Mouse (Mus musculus): Measurements from ENCODE around the gene Gm11437. TPM values are rescaled to one million over a fixed set of nuclear protein-coding genes. Genes with fewer than 3 reads are reported as not detected.

Gm11437 gene
- polyA plus RNA-seq, 1 experiment from 2014 or later: not detected

DNA sequence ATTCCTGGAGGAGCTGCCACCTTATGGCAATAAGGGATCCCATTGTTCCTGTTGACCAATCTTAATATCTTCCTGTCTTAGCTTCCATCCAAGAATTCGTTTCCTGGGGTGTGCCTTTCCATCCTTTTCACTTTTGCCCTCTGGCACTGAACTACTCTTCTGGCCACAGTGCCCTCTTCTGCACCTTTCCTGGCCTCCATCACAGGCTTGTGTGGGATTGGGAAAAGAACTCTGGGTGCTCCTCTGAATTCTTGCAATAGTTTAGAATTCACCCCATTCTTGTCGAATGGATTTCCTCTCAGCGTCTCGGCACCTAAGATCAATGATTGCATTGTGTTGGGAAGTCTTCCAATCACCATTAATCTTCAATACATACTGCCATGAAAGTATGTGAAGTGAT lies 11.3 kb upstream of the Gm11437 start:
- Histone ChIP-seq H3K27ac (no peak overlapping the region), H3K4me2 (replicated peaks) (peak overlapping the region; percentile 87), H3K27me3 (replicated peaks) (no peaks in the 10 kb centered on the region), H3K9ac (no peak overlapping the region), H3K36me3 (no peaks in the 10 kb centered on the region), H3K4me3 (no peak overlapping the region), H3K4me1 (peaks cover 18% of the 10 kb centered on the region), H3K9me3 (no peaks in the 10 kb centered on the region)
- no peak for ATAC-seq (ENCODE audit: low FRiP score, low read depth)
- 30% methylated on average over 4 of the region's 4 CpGs for WGBS

DNA sequence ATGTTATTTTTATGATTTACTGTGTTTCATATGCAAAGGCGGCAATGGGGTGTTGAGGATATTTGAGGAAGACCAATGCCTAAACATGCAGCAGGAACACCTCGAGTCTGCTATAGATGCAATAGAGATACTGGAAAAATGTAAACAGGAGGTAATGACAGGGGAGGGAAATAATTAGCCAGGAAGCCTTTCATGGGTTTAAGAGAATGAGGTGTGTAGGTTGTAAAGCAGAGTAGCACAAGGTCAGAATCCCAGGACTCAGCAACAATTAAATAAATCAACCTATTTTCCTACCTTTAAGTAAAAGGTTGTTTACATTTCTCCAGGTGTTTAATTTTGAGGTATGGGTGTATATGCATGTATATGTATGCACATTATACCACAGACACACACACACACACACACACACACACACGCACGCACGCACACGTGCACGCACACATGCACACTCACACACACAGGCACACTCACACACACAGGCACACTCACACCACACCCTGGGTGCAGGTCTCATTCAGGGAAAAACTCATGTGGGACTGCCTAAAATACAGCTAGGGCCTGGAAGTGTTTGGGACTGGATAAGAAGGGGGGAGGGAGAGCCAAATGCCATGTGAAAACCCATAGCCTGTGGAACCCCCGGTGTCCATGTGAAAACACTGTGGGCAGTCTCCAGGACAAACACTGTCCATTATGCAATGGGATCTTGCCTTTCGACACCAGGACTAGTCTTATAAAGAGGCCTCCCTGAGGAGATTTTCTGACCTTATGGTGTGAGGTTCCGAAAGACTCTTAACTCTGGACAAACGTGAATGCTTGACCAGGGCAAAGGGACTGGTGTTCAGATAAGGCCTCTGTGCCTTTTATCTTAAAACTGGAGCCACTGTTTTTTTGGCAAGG lies 5.5 kb upstream of the Gm11437 start:
- no peak for ATAC-seq (ENCODE audit: low FRiP score, low read depth)
- WGBS: 76% methylated on average over 11 of the region's 11 CpGs
- H3K4me3 ChIP-seq: no peak overlapping the region
- no peak overlapping the region for H3K4me2 ChIP-seq (replicated peaks)
- H3K4me1 ChIP-seq: no peaks in the 10 kb centered on the region
- H3K9me3 ChIP-seq: no peaks in the 10 kb centered on the region
- H3K27me3 ChIP-seq (replicated peaks): no peaks in the 10 kb centered on the region; the same call in 1 of the 2 replicates
- no peak overlapping the region for H3K9ac ChIP-seq
- no peaks in the 10 kb centered on the region for H3K36me3 ChIP-seq
- no peak overlapping the region for H3K27ac ChIP-seq

DNA sequence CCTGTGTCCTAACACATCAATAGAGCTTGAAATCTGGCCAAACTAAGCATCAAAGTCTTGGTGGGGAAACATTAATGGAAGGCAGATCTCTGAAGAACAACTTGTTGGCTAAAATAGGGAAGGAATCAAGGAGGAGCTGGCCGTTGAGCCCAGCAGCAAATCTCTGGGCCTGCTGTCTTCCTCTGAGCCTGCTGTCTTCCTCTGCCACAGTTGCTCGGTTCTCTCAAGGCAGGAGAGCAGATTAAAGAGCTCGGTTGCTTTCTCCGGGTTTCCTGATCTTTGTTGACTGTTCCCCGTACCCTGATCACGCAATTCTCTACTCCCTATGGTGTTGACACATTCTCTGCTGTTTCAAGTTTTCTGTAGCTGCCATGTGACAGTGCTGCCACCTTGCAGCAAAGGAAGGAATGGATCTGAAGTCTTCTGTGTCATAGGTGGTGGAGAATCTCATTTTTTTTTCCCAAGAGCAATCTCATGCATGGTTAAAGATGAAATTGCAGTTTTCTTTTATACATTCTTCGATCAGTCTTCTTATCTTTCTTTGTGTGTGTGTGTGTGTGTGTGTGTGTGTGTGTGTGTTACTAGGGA lies 1.5 kb upstream of the Gm11437 start:
- Histone ChIP-seq H3K36me3 (no peaks in the 10 kb centered on the region), H3K27me3 (replicated peaks) (no peaks in the 10 kb centered on the region; the same call in 1 of the 2 replicates), H3K4me2 (replicated peaks) (no peak overlapping the region), H3K4me3 (no peak overlapping the region), H3K4me1 (no peaks in the 10 kb centered on the region), H3K9ac (no peak overlapping the region), H3K27ac (no peak overlapping the region), H3K9me3 (no peaks in the 10 kb centered on the region)
- WGBS: 37% methylated on average over 7 of the region's 7 CpGs
- no peak for ATAC-seq (ENCODE audit: low FRiP score, low read depth)

DNA sequence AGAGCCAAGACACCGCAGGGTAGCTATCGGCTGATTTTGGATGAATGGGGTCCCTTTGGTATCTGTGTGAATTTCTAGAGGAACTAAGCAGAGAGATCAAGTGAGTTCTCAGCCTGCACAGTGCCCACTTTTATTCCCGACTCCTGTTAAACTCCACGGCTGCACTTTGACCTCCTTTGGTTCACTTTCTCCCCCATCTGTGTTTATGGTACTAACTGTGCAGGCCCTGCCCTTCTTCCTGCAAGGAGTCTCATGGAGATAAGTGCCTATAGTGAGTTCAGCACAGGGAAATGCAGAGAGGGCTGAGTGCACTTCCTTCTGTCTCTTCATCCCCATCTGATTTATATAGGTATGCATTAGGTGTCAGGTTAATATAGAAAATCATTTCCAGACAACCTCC lies 2.7 kb downstream of the Gm11437 start:
- no peak for ATAC-seq (ENCODE audit: low FRiP score, low read depth)
- Histone ChIP-seq H3K4me2 (replicated peaks) (no peak overlapping the region), H3K9ac (no peak overlapping the region), H3K36me3 (no peaks in the 10 kb centered on the region), H3K9me3 (no peaks in the 10 kb centered on the region), H3K4me1 (no peaks in the 10 kb centered on the region), H3K27me3 (replicated peaks) (no peaks in the 10 kb centered on the region), H3K4me3 (no peak overlapping the region), H3K27ac (no peak overlapping the region)
- 61% methylated on average over 4 of the region's 4 CpGs for WGBS

DNA sequence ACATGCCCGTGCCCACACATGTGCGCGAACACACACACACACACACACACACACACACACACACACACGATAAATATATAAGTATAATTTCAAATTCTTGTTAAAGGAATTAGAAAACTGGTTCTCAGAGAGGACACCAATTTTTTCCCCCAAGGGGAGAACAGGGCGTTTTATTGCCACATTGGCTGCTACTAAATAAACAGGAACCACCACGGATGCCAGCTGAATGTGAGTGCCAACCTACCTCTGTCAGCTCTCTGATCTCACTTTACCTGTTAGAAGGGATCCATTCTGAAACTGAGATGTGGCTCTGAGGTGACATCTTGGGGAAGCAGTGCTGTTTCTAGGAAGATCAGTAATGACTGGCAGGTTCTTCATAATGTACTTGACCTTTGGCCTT lies 3.2 kb downstream of the Gm11437 start:
- H3K9me3 ChIP-seq: no peaks in the 10 kb centered on the region
- no peaks in the 10 kb centered on the region for H3K36me3 ChIP-seq

DNA sequence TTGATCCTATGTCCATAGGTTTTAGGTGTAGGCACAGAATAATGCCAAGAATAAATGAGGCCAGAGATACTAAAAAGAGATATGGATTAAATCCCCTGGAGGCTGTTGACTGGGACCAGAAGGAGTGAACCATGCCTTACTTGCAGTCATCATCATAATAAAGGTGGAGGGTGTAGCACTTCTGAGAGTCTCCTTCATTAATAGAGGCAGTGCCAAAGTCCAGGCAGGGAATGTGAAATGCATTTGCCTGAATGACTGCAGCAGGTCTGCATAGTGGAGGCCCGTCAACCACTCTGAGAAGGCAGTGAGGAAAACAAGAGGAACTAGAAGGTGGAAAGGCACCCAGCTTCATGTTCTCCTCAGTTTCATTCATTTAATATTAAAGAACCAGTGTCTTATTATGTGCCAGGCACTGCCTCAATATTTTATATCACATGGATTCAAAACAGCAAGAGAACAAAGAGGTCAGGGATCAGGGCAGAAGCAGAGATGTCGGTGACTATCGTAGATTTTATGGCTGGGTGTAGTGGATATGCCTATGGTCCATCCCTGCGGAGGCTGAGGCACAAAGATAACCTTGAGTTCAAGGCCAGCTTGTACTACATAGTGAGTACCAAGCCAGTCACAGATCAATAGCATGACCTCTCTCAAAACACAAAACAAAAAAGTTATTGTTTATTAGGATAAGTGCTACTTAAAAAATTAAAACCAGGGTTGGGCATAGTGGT lies 10.6 kb downstream of the Gm11437 start:
- H3K4me2 ChIP-seq (replicated peaks): no peak overlapping the region
- H3K9me3 ChIP-seq: no peaks in the 10 kb centered on the region
- H3K4me1 ChIP-seq: no peaks in the 10 kb centered on the region
- H3K9ac ChIP-seq: no peak overlapping the region
- no peak for ATAC-seq (ENCODE audit: low FRiP score, low read depth)
- no peaks in the 10 kb centered on the region for H3K36me3 ChIP-seq
- H3K27ac ChIP-seq: no peak overlapping the region
- WGBS: 91% methylated on average over 4 of the region's 4 CpGs
- no peaks in the 10 kb centered on the region for H3K27me3 ChIP-seq (replicated peaks)
- H3K4me3 ChIP-seq: no peak overlapping the region

More for the DNA sequence above, 3.2 kb downstream of the Gm11437 start:
- Histone ChIP-seq H3K4me2 (replicated peaks) (no peak overlapping the region), H3K9ac (no peak overlapping the region), H3K27ac (no peak overlapping the region), H3K27me3 (replicated peaks) (no peaks in the 10 kb centered on the region), H3K4me1 (no peaks in the 10 kb centered on the region), H3K4me3 (no peak overlapping the region)
- WGBS: 88% methylated on average over 6 of the region's 6 CpGs
- no peak for ATAC-seq (ENCODE audit: low FRiP score, low read depth)

DNA sequence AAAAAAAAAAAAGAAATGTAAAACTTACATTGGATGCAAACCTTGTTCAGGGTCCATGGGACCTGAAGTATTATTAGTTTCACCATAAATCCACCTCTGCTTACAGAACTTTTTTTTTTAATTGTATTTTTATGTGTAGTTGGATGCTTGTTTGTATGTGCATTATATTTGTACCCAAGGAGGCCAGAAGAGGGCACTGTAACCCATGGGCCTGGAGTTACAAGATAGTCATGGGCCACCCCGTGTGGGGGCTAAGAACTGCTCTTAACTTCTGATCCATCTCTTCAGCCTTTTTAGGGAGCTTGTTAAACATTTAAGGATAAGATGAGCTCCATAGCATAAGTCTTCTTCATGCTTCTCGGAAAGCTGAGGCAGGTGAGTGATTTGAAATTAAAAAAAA lies 16.4 kb downstream of the Gm11437 start:
- H3K4me2 ChIP-seq (replicated peaks): no peak overlapping the region
- no peaks in the 10 kb centered on the region for H3K4me1 ChIP-seq
- no peak overlapping the region for H3K4me3 ChIP-seq
- H3K27ac ChIP-seq: no peak overlapping the region
- no peak for ATAC-seq (ENCODE audit: low FRiP score, low read depth)
- 64% methylated on average over 2 of the region's 2 CpGs for WGBS
- H3K9me3 ChIP-seq: no peaks in the 10 kb centered on the region
- H3K27me3 ChIP-seq (replicated peaks): no peaks in the 10 kb centered on the region
- no peak overlapping the region for H3K9ac ChIP-seq
- H3K36me3 ChIP-seq: no peaks in the 10 kb centered on the region

DNA sequence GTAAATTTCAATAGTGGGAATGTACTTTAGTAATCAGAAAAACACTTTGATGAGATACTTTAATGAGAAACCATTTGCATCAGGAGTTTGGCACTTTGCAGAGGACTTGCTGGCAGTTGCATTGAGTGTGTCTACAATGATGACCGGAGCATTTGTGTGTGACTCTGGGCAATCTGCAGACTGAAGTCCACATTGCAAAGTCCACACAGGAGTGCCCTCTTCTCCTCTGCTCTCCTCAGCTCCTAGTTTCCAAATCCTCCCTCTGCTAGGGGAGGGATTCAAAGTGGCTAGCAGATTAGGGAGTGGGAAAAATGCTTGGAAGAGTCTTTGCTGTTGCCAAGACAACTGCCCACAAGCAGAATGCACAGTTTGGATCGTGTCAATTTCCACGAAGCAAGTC lies 21.2 kb downstream of the Gm11437 start:
- Histone ChIP-seq H3K4me1 (no peaks in the 10 kb centered on the region), H3K9ac (no peak overlapping the region), H3K27me3 (replicated peaks) (no peaks in the 10 kb centered on the region), H3K9me3 (no peaks in the 10 kb centered on the region), H3K4me3 (no peak overlapping the region), H3K27ac (no peak overlapping the region), H3K36me3 (no peaks in the 10 kb centered on the region), H3K4me2 (replicated peaks) (no peak overlapping the region)
- WGBS: 61% methylated on average over 3 of the region's 3 CpGs
- no peak for ATAC-seq (ENCODE audit: low FRiP score, low read depth)

DNA sequence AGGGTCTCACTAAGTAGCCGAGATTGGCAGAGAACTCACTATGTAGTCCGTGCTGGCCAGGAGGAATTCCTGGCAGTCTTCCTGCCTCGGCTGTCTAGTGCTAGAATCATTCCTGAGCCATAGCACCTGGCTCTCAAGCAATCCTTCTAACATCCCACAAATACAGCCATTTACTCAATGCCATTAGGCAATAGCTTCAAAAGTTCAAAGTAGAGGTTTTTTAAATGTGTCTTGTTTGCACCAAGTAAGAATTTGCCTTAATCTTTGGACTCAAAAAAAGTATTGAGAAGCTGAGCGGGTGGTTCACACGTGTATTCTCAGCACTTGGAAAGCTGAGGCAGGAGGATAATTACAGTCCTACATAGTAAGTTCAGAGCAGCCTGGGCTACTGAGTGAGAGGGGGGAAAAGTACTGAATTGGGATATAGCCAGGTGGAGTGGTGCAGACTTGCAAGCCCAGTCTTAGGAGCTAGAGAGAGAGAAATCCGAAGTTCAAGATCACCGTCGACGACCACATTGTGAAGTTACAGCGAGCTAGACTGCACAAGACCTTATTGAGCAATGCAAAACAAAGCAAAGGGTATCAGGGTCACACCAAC lies 22.0 kb downstream of the Gm11437 start:
- no peaks in the 10 kb centered on the region for H3K36me3 ChIP-seq
- H3K4me1 ChIP-seq: no peaks in the 10 kb centered on the region
- H3K9ac ChIP-seq: no peak overlapping the region
- no peak overlapping the region for H3K27ac ChIP-seq
- no peak for ATAC-seq (ENCODE audit: low FRiP score, low read depth)
- H3K27me3 ChIP-seq (replicated peaks): no peaks in the 10 kb centered on the region
- no peak overlapping the region for H3K4me3 ChIP-seq
- no peak overlapping the region for H3K4me2 ChIP-seq (replicated peaks)
- no peaks in the 10 kb centered on the region for H3K9me3 ChIP-seq
- WGBS: 82% methylated on average over 10 of the region's 10 CpGs

DNA sequence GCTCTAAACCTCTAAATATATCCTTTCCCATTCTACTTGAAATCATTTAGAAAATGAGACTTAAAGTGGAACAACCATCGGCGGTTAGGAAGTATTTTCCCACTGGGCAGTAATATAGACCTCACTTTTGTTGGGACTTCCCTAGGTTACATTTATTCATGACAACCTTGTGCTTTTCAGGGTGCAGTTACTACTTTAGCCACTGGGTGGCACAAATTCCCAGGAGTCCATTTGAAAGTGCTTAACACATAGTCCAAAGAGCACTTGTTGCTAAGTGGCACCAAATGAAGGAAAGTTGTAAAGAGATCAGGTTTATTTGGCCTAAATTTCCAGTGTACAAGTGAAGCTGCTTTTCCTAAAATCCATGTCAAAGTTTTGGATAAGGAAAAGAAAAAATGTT lies 25.5 kb downstream of the Gm11437 start:
- Histone ChIP-seq H3K4me1 (no peaks in the 10 kb centered on the region), H3K4me2 (replicated peaks) (no peak overlapping the region), H3K36me3 (no peaks in the 10 kb centered on the region), H3K4me3 (no peak overlapping the region), H3K27ac (no peak overlapping the region), H3K27me3 (replicated peaks) (no peaks in the 10 kb centered on the region), H3K9ac (no peak overlapping the region), H3K9me3 (no peaks in the 10 kb centered on the region)
- ATAC-seq (ENCODE audit: low FRiP score, low read depth): no peak
- 61% methylated on average over 2 of the region's 2 CpGs for WGBS

DNA sequence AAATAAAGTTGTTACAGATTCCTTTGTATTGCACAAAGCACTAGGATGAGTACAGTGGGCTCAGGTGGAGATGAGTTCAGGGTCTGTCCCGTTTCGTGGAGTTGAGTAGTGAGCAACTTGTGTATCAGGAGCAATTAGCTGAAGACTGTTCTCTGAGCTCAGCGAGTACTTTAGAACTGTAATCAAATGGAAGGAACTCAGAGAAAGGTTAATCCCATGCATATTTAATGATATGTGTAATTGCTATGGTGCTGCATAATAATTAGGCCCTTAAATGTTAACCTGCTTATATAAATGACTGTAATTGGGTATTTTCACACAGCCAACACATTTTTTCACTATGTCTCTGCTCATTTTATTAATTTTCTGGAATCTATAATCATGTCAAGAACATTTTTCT lies 30.8 kb downstream of the Gm11437 start:
- Histone ChIP-seq H3K4me3 (no peak overlapping the region), H3K9me3 (no peaks in the 10 kb centered on the region), H3K9ac (no peak overlapping the region), H3K27me3 (replicated peaks) (no peaks in the 10 kb centered on the region), H3K27ac (no peak overlapping the region), H3K4me2 (replicated peaks) (no peak overlapping the region), H3K4me1 (no peaks in the 10 kb centered on the region), H3K36me3 (no peaks in the 10 kb centered on the region; the same call in 1 of the 2 replicates)
- 76% methylated on average over 3 of the region's 3 CpGs for WGBS
- ATAC-seq (ENCODE audit: low FRiP score, low read depth): no peak

DNA sequence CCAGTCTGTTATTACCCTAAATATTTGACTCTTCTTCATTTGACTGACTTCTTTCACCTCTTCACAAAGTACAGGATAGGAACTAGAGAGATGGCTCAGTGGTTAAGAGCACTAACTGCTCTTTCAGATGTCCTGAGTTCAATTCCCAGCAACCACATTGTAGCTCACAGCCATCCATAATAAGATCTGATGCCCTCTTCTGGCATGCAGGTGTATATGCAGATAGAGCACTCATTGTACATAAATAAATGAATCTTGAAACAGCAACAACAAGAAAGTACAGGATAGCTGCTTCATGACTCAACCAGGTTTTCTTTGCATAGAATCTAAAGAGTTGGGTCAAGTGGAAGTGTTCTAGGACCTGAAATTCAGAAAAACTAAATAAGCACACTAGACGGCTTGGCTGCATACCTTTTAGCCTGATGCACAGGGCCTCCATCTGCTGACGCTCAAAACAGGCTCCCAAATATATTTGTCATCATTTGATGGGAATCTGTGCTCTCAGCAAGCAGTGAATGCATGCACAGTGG lies 32.9 kb downstream of the Gm11437 start:
- Histone ChIP-seq H3K4me3 (no peak overlapping the region), H3K36me3 (no peaks in the 10 kb centered on the region; the same call in 1 of the 2 replicates), H3K4me2 (replicated peaks) (no peak overlapping the region), H3K9ac (no peak overlapping the region), H3K27ac (no peak overlapping the region), H3K9me3 (no peaks in the 10 kb centered on the region), H3K4me1 (no peaks in the 10 kb centered on the region), H3K27me3 (replicated peaks) (no peaks in the 10 kb centered on the region)
- WGBS: 91% methylated on average over 2 of the region's 2 CpGs
- no peak for ATAC-seq (ENCODE audit: low FRiP score, low read depth)

Measured in neural tube, embryonic 12.5 days (tissue).